Mouse (Mus musculus) kidney, postnatal 10 days (tissue): ENCODE results near the gene Hils1.
A peak's percentile ranks its signal among the peaks of the same experiment; 100 is the strongest.

Experiments
- DNase-seq: peaks from one replicate; pipeline ENCODE4 v3.0.0; 2021; ENCODE audit warnings: mixed read lengths

Gene Hils1

GRCm38 (mm10) chr11:94989562-94990017 is 22.2 kb downstream of the Hils1 start:
- DNase-seq, result peak; percentile 89

DNA sequence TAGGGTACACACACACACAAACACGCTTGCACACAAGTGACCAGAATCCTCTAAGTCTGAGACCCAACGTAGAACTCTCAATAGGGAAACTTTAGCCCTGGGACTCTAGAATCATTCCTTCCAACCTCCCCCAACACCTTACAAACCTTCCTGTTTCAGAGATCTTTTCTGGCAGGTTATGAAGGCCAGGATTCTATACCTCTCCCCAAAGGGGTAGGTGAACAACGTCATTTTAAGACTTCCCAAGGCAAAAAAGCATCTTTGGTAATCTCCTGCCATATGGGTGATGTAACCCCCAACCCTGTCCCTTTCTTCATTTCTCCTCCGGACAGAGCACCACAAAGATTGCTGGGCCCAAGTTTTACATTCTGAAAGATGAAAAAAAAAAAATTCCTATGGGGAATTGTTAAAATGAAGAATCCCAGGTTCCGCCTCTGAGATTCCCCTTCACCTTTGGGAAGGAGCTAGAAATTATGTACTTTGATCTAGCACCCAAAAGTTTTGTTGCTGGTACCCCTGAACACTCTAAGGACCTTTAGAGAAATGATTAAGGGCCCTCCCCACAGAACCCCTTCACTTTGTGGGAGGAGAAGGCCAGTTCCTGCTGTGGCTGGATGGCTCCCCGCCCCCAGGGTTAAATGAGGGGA is 22.8 kb downstream of the Hils1 start:
- DNase-seq, result no peak

GRCm38 (mm10) chr11:94990749-94991577 is 23.6 kb downstream of the Hils1 start, which contains the start of gene Ppp1r9b:
TSS of gene Ppp1r9b (plus strand) at chr11:94991035.
- DNase-seq, result peak; percentile 96

DNA sequence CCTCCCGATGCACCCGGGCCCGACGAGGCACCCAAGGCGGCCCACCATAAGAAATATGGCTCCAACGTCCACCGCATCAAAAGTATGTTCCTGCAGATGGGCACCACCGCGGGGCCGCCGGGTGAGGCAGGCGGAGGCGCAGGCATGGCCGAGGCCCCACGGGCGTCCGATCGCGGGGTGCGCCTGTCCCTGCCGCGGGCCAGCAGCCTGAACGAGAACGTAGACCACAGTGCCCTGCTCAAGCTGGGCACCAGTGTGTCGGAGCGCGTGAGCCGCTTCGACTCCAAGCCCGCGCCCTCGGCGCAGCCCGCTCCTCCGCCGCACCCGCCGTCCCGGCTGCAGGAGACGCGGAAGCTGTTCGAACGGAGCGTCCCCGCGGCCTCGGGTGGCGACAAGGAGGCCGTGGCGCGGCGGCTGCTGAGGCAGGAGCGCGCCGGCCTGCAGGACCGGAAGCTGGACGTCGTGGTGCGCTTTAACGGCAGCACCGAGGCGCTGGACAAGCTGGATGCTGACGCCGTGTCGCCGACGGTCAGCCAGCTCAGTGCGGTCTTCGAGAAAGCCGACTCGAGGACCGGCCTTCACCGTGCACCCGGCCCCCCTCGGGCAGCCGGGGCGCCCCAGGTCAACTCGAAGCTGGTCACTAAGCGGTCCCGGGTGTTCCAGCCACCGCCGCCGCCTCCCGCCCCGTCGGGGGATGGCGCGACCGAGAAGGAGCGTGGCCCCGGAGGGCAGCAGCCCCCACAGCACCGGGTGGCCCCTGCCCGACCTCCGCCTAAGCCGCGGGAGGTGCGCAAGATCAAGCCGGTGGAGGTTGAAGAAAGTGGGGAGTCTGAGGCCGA is 24.5 kb downstream of the Hils1 start:
- DNase-seq, result peak; percentile 77

- DNase-seq, result no peak
Observed at GRCm38 (mm10) chr11:94992480-94992753, 25.0 kb downstream of the Hils1 start.

GRCm38 (mm10) chr11:94992754-94993606 is 25.6 kb downstream of the Hils1 start:
- peak; percentile 69 for DNase-seq

DNA sequence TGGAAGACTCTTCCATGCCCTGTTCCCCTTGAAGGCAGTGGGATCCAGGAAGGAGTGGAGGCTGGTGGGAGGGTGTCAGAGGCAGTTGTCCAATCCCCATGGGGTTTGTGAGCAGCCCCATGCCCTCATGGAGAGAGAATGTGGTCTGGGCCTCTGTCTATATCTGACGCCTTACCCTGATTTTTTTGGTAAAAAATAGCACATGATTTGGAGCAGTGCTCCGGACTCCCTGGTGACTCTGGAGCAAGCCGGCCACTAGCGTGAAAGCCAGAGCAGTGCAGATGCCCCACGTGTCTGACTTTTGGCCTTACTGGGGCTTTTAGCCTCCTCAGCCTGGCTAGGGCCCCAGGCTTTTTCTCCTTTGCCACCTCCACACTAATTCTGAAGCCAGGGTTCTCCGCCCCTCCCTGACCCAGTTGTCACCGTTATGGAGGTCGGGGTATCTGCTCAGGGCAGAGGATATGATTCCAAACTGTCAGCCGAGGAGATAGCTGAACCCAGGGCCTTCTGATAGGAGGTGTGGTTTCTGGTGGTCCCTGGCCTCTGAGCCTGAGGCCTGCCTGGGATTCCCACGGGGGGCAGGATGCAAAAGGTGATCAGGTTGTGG is 26.9 kb downstream of the Hils1 start:
- no peak for DNase-seq

DNA sequence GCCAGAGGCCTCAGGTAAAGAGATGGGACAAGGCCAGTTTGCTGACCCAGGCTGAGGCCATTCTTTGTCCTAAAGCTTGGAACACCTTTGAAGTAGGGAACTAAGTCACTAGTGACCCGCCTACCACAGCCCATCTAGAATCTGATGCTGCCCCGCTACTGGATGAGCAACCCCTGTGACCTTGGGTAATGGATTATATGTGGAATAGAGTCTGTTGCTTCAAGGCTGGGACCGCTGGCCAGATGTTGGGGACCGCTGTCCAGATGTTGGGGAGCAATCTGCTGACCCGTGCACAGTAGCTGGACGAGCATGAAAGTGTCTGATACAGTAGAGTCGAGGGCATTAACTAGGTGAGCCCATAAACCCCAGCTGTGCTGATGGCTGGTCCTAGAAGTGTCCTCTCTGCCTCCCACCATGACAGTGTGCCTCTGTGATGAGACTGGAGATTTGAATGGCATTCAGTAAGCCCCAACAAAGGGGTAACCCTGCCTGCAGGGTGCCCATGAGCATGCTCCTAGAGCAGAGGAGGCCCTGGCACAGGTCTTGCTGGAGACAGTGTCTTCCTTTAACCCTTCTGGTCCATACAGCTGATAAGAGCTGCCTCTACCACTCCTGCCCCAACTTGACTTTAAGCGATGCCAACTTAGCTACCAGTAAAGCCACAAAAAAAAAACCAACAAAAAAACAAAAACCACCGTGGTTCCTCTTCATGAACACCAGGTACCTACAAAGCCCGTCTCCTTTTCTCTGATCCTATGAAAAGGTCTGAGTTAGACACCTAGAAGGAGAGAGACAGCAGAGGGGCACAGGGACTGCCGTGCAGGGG is 27.8 kb downstream of the Hils1 start:
- DNase-seq, result no peak

DNA sequence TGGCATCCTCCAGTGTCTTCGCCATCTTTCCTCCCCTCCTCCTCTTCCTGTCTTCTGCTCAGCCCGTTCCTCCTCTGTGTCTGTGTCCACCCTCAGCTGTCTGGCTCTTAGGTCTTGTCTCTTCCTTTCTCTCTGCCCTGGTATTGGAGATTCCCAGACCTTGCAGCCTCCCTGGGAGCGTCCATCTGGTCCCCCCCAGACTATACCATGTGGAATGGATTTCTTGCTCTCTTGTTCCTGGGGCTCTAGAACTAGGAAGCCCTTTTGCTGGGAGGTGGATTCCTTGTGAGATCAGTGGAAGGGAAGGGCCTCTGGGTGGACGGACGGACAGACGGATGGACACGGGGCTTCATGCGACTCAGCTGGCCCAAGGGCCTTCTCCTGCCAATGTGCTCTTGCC is 28.7 kb downstream of the Hils1 start:
- no peak for DNase-seq

- no peak for DNase-seq
Observed at GRCm38 (mm10) chr11:94996984-94997383, 29.6 kb downstream of the Hils1 start.

GRCm38 (mm10) chr11:94997596-94997995 is 30.2 kb downstream of the Hils1 start:
- no peak for DNase-seq

GRCm38 (mm10) chr11:94998041-94998531 is 30.7 kb downstream of the Hils1 start:
- DNase-seq, result no peak

- no peak for DNase-seq
Observed at GRCm38 (mm10) chr11:95000128-95000527, 32.7 kb downstream of the Hils1 start.

GRCm38 (mm10) chr11:95000548-95000947 is 33.2 kb downstream of the Hils1 start:
- DNase-seq, result peak; percentile 82

- peak; percentile 84 for DNase-seq
Observed at GRCm38 (mm10) chr11:95001058-95001457, 33.7 kb downstream of the Hils1 start.

GRCm38 (mm10) chr11:95001584-95002347 is 34.4 kb downstream of the Hils1 start:
- no peak for DNase-seq

GRCm38 (mm10) chr11:95002705-95003104 is 35.3 kb downstream of the Hils1 start:
- no peak for DNase-seq

GRCm38 (mm10) chr11:95004136-95004936 is 36.9 kb downstream of the Hils1 start:
- DNase-seq, result no peak

- no peak for DNase-seq
Observed at GRCm38 (mm10) chr11:95004937-95005198, 37.5 kb downstream of the Hils1 start.

- DNase-seq, result peak; percentile 52
Observed at GRCm38 (mm10) chr11:95006038-95006437, 38.6 kb downstream of the Hils1 start.
